Mouse (Mus musculus) intestine, embryonic 15.5 days (tissue): ENCODE results near the gene Rab22a. TPM values are rescaled to one million over a fixed set of nuclear protein-coding genes. Genes with fewer than 3 reads are reported as not detected.
A peak's percentile ranks its signal among the peaks of the same experiment; 100 is the strongest.
"Not testable (repeated sequence)": the region's sequence is repeated elsewhere in the genome, so short reads cannot be mapped to it uniquely, and the experiment has no call there.

Experiments
- ATAC-seq: fragments of 200-750 bp; cut with Nextera tagmentation; 2 replicates; pipeline ENCODE4 v1.8.0; 2017; ENCODE audit warnings: moderate TSS enrichment, moderate library complexity
- H3K27ac ChIP-seq: fragments of 300-500 bp; sonication (generic); 2 replicates; pipeline ENCODE4 v1.5.1; 2015; ENCODE audit warnings: mild to moderate bottlenecking, inconsistent platforms
- H3K27me3 ChIP-seq: fragments of 300-500 bp; sonication (generic); replicated peaks from 2 replicates; pipeline ENCODE4 v1.6.1; 2015; ENCODE audit warnings: inconsistent platforms
- H3K36me3 ChIP-seq: fragments of 300-500 bp; sonication (generic); 2 replicates; pipeline ENCODE4 v1.6.1; 2015; ENCODE audit warnings: inconsistent platforms
- H3K4me1 ChIP-seq: fragments of 300-500 bp; sonication (generic); replicated peaks from 2 replicates; pipeline ENCODE4 v1.6.1; 2015; ENCODE audit warnings: inconsistent platforms
- H3K4me2 ChIP-seq: fragments of 300-500 bp; sonication (generic); replicated peaks from 2 replicates; pipeline ENCODE4 v1.6.1; 2015; ENCODE audit warnings: mild to moderate bottlenecking, inconsistent platforms
- H3K4me3 ChIP-seq: fragments of 300-500 bp; sonication (generic); replicated peaks from 2 replicates; pipeline ENCODE4 v1.5.1; 2015; ENCODE audit warnings: inconsistent platforms
- H3K9ac ChIP-seq: fragments of 300-500 bp; sonication (generic); 2 replicates; pipeline ENCODE4 v1.6.1; 2015; ENCODE audit warnings: inconsistent platforms
- H3K9me3 ChIP-seq: fragments of 300-500 bp; sonication (generic); 2 replicates; pipeline ENCODE4 v1.6.1; 2016; ENCODE audit warnings: inconsistent platforms
- WGBS: fragments of 180-500 bp; shearing (Covaris S2); methylation state at CpG from one replicate; pipeline ENCODE4 v1.1.7; 2015; 5-methylcytosine and 5-hydroxymethylcytosine counted together
- polyA plus RNA-seq: library from polyadenylated mRNA; unstranded; fragments of >200 nt; fragmentation: Nextera tagmentation; extraction: Ambion mirVana; gene quantifications from 2 replicates; pipeline ENCODE4 v1.2.1, GENCODE M21; 2015

Gene Rab22a
- 31.8 and 33.6 TPM in 2 replicates for polyA plus RNA-seq

DNA sequence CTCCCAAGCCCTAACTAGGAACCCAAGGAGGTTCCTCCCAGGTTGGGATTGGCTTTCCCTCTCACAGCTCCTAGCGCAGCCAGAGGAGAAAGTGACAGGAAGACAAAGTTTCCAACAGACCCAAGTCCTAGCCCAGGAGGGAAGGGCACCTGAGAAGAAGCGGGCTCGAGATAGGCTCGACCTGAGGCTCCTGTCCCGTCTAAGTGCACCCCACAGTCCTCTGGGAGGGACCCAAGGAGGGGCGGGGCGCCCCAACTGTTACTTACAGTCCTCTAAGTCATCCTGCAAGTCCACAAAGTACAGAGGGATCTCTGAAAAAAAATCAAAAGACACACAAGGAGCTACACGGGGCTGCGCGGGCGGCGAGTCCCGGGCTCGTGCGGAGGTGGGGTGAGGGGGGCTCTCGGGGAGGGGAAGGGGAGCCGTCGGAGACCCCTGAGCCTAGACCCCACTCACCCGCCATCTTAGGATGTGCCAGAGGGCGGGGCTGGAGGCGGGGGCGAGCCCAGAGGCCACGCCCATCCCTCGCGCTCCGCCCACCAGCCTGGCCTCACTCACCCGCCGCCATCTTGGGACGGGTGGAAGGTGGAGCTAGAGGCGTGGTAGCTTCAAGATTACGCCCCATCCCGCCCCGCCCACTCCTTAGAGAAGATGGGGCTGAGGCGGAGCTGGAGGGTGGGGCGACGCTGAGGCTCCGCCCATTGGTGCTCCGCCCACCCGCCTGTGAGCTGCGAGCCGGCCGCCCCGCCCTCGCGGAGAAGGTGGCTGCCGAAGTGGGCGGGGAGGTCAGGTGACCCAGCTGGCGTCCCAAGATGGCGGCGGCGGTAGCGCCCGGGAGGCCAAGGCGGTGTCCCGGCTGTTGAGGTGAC lies at the start of gene Rab22a:
Gene Rab22a (plus strand): TSS at position 704 of the 869 bp plus-strand sequence.
- Histone ChIP-seq H3K9me3 (no peaks in the 10 kb centered on the region), H3K36me3 (peaks cover 15% of the 10 kb centered on the region), H3K27ac (peak within 1 kb of the TSS; percentile 56), H3K4me1 (peaks cover 16% of the 10 kb centered on the region), H3K4me2 (peak within 1 kb of the TSS; percentile 73), H3K4me3 (peak within 1 kb of the TSS; percentile 100), H3K9ac (peak within 1 kb of the TSS; percentile 90), H3K27me3 (no peaks in the 10 kb centered on the region)
- ATAC-seq, result peak; percentile 98
- under 1% methylated on average over 55 of the region's 55 CpGs for WGBS

DNA sequence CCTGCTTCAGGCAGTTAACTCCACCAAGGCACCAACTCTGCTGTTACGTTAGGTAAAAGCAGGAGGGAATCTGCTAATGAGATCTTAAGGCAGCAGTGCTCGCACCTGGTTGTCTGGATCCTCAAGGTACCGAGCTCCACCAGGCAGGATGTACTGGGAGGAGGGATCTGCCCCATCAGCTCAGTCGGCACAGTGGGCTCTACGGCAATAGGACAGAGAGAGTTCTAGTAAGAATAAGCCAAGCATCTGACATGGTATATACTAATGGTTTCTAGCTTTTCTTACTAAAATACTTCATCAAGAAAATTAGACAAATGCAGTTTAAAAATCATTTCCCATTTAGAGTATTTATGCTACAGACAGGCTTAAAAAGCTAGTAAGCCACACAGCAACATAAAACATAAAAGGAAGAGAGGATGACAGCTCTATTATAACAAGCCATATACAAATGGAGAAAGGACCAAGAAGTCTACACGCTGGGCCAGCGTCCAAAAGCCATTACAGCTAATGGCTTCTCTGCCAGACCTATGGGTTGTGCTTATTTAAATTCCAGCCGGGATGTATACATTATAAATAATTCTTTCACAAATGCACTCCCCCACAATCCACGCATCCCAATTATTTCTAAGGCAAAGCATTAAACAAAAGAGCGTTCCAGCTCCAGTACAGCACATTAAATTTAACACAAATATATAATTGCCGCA lies 44.0 kb upstream of the Rab22a start:
- Histone ChIP-seq H3K36me3 (0 out of 2 replicates have a peak, but pooled peaks cover 2% of the 10 kb centered on the region), H3K4me3 (no peak overlapping the region), H3K4me2 (no peak overlapping the region), H3K27me3 (peaks cover 4% of the 10 kb centered on the region; the same call in 1 of the 2 replicates), H3K9ac (no peak overlapping the region), H3K27ac (no peak overlapping the region), H3K4me1 (peaks cover 7% of the 10 kb centered on the region), H3K9me3 (no peaks in the 10 kb centered on the region)
- peak; percentile 64 for ATAC-seq
- 39% methylated on average over 11 of the region's 11 CpGs for WGBS

DNA sequence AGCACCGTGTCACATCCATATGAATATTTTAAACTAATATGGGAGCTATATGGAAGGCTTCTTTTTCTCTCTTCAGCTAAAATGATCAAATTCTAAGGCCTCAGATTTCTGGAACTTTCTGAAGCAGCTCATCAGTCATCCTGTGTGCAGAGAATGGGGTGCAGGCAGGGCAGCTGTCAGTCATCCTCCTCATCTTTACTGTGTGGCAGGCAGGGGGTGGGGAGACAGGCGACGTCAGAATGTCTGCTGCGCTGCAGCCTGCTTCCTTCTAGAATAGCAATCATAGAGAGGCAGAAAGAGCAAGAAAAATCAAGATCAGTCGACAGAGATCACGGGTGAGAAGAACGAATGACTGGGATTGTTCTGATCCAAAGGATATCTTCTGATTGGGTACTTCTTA lies 43.4 kb upstream of the Rab22a start:
- Histone ChIP-seq H3K4me1 (peaks cover 7% of the 10 kb centered on the region), H3K27ac (no peak overlapping the region)

DNA sequence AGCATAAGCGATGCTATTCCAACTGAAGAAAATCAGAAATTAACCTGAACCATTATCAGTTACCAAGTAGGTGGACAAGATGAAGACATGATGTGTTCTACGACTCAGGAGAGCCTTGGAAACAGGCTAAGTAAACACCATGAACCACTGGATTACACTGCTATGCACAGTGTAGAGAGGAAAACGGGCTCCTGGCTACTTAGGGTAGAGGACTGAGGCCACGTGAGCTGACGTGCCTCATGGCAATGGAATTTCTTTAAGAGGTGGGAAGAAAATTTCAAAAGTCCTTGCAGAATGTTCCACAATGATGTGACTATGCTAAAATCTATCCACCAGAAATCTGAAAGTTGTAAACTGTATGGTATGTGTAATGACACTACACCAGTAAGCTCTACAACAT lies 40.4 kb upstream of the Rab22a start:
- ATAC-seq, result no peak
- no peak overlapping the region for H3K4me3 ChIP-seq
- no peak overlapping the region for H3K4me2 ChIP-seq
- 87% methylated on average over 5 of the region's 5 CpGs for WGBS
- 0 out of 2 replicates have a peak, but pooled peaks cover 3% of the 10 kb centered on the region for H3K27me3 ChIP-seq
- H3K9ac ChIP-seq, result no peak overlapping the region
- no peak overlapping the region for H3K27ac ChIP-seq
- H3K36me3 ChIP-seq, result 0 out of 2 replicates have a peak, but pooled peaks cover 2% of the 10 kb centered on the region
- peaks cover 10% of the 10 kb centered on the region for H3K4me1 ChIP-seq
- no peaks in the 10 kb centered on the region for H3K9me3 ChIP-seq

More for the DNA sequence above, 43.4 kb upstream of the Rab22a start:
- 0 out of 2 replicates have a peak, but pooled peaks cover 2% of the 10 kb centered on the region for H3K36me3 ChIP-seq
- H3K9me3 ChIP-seq, result no peaks in the 10 kb centered on the region
- H3K4me2 ChIP-seq, result no peak overlapping the region
- WGBS, result 61% methylated on average over 7 of the region's 7 CpGs
- H3K4me3 ChIP-seq, result no peak overlapping the region
- H3K9ac ChIP-seq, result no peak overlapping the region
- H3K27me3 ChIP-seq, result peaks cover 4% of the 10 kb centered on the region; the same call in 1 of the 2 replicates
- ATAC-seq, result no peak

DNA sequence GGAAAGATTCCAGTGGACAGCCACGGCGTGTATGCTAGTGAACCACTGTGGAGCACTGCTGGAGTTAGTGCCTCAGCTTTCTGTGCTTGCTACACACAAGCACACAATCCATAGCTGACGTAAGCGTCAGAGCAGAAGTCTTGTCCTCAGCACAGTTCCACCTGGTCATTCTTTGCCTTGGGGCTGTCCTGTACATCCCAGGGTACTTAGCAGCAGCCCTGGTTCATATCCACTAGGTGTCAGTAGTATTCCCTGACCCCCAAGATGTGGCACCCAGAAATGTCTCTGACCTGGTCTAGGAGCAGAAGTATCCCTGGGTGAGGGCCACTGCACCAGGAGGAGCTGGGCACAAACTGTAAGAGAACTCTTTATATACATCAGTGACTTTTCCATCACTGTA lies 38.9 kb upstream of the Rab22a start:
- Histone ChIP-seq H3K9me3 (no peaks in the 10 kb centered on the region), H3K36me3 (no peaks in the 10 kb centered on the region), H3K27ac (no peak overlapping the region), H3K27me3 (no peaks in the 10 kb centered on the region), H3K9ac (no peak overlapping the region), H3K4me2 (no peak overlapping the region), H3K4me3 (no peak overlapping the region), H3K4me1 (0 out of 2 replicates have a peak, but pooled peaks cover 3% of the 10 kb centered on the region)
- WGBS, result 97% methylated on average over 4 of the region's 4 CpGs
- no peak for ATAC-seq

DNA sequence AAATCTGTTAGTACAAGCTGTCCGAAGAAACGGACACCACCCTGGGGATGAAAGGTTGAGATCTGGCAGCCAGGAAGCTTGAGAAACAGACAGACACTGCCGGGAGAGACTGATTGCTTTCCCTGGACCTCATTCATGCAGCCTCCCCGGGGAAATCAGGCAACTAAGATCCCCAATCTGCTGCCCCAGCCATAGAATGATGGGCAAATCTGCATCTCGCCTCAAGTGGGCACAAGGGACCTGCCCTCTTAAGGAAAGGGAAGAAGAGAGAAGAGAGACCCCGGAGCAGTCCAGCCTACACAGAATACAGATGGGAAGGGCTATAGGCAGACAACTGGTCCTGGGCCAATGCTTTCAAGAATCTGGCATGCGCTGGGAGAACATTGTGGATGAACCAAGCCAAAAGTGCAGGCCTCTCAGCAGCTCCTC lies 37.4 kb upstream of the Rab22a start:
- Histone ChIP-seq H3K4me2 (no peak overlapping the region), H3K4me3 (no peak overlapping the region), H3K27ac (no peak overlapping the region), H3K9me3 (no peaks in the 10 kb centered on the region), H3K4me1 (0 out of 2 replicates have a peak, but pooled peaks cover 3% of the 10 kb centered on the region), H3K27me3 (no peaks in the 10 kb centered on the region), H3K36me3 (no peaks in the 10 kb centered on the region), H3K9ac (no peak overlapping the region)
- no peak for ATAC-seq
- 60% methylated on average over 7 of the region's 7 CpGs for WGBS

DNA sequence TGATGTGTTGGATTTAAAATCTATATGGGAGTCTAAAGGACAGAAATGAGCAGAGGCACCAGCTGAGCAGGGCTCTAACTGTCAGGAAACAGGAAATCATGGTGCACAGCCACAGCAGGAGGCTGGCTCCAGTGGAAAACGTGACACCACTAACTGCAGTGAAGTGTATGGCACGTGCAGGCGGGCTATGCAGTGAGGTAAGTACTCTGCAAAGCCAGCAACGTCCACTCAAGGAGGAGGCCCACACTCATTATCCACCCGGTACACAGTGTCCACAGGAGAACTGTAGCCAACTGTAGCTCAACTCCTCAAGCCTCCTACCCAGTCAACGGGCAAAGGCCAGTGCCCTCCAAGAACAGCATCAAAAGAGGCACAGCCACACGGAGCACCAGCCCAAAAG lies 34.9 kb upstream of the Rab22a start:
- Histone ChIP-seq H3K27ac (no peak overlapping the region), H3K4me1 (0 out of 2 replicates have a peak, but pooled peaks cover 3% of the 10 kb centered on the region), H3K27me3 (no peaks in the 10 kb centered on the region), H3K9me3 (no peaks in the 10 kb centered on the region), H3K36me3 (no peaks in the 10 kb centered on the region), H3K4me3 (no peak overlapping the region), H3K9ac (no peak overlapping the region), H3K4me2 (no peak overlapping the region)
- 69% methylated on average over 7 of the region's 7 CpGs for WGBS
- no peak for ATAC-seq

DNA sequence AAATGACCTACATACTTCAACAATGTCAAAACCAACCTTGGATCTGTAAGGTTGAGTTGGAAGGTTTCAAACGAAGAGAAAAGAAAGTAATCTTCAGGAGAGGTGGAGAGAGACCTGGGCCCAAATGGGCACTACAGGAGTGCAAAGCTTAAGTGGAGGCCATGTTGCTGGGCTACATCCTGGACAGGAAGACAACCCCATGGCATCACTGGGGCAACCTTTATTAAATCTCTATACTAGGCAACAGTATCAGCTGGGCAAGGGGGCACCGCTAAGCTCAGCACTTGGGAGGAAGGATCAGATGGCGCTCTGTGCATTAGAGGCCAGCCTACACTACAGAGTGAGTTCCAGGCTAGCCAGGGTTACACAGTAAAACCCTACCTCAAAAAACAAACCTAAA lies 33.8 kb upstream of the Rab22a start:
- no peak overlapping the region for H3K9ac ChIP-seq
- H3K36me3 ChIP-seq, result no peaks in the 10 kb centered on the region
- H3K27ac ChIP-seq, result no peak overlapping the region
- WGBS, result 93% methylated on average over 3 of the region's 3 CpGs
- no peaks in the 10 kb centered on the region for H3K9me3 ChIP-seq
- ATAC-seq, result no peak
- no peaks in the 10 kb centered on the region for H3K27me3 ChIP-seq
- H3K4me1 ChIP-seq, result 0 out of 2 replicates have a peak, but pooled peaks cover 3% of the 10 kb centered on the region
- no peak overlapping the region for H3K4me2 ChIP-seq
- no peak overlapping the region for H3K4me3 ChIP-seq

DNA sequence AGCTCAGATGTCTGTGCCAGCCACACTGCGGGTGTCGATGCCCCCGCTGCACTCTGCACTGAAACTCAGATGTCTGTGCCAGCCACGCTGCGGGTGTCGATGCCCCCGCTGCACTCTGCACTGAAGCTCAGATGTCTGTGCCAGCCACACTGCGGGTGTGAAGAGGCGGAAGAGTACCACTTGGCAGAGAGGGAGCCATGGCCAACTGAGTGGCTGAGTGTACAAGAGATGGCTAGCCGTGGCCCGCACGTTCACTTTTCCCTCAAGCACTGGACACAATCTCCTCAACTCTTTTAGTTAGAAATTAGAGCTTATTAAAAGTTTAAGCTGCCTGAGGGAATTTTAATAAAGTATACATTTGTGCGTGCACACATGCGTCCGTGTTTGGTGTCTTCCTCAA lies 25.5 kb upstream of the Rab22a start:
- not testable (repeated sequence) for H3K36me3 ChIP-seq, H3K27ac ChIP-seq, H3K27me3 ChIP-seq, H3K4me2 ChIP-seq, H3K9ac ChIP-seq, H3K4me1 ChIP-seq, ATAC-seq, H3K4me3 ChIP-seq, H3K9me3 ChIP-seq
- WGBS, result 93% methylated on average over 15 of the region's 15 CpGs

DNA sequence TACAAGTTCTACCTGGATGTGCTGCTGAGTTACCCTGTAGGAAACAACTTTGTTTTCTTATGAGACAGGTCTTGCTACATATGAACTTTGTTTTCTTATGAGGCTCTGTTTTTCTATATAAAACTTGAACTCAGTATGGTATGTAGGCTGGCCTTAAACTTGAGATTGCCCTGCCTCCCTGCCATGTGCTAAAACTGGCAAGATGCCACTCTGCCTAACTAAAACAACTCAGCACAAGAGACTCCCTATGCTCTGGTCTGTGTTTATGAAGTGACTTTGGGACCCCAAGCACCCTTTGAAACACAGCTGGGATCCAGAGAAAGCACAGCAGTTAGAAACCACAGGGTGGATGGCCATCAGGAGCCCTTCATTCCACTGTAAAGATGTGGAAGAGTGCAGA lies 18.2 kb upstream of the Rab22a start:
- no peak overlapping the region for H3K9ac ChIP-seq
- no peaks in the 10 kb centered on the region for H3K27me3 ChIP-seq
- H3K27ac ChIP-seq, result no peak overlapping the region
- H3K4me2 ChIP-seq, result no peak overlapping the region
- no peaks in the 10 kb centered on the region for H3K9me3 ChIP-seq
- peaks cover 5% of the 10 kb centered on the region; the same call in 1 of the 2 replicates for H3K4me1 ChIP-seq
- H3K36me3 ChIP-seq, result no peaks in the 10 kb centered on the region
- ATAC-seq, result no peak
- no peak overlapping the region for H3K4me3 ChIP-seq

DNA sequence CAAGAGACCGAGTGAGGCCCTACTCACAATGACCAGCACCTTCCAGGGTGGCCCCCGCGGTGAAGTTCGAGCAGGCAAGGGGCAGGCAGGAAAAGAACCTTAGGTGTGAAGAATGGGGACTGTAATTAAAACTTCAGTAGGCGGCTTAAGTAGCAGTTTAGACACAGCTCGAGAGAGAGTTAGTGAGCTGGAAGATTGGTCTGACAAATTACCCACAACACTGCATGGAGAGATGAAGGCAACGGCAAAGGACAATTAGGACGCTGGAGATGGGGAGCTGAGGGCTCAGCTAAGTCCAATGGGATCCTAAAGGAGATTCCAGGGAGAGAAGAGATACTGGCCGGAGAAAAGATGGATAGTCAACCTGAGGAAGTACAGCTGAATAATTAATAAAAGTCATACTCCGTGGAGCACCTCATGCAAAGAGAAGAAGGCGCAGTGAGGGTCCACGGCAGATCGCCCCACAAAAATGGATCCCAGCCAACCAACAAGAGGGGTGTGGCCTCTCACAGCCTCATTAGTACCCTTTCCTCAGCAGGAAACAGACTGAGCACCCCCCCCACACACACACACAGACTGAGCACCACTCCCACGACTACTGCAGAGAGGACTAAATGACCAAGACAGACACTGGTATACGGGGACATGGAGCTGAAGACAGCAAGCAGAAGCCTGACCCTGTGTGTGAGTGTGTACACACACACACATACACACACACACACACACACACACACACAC lies 17.1 kb upstream of the Rab22a start:
- no peak overlapping the region for H3K27ac ChIP-seq
- H3K9me3 ChIP-seq, result no peaks in the 10 kb centered on the region
- ATAC-seq, result no peak

More for the DNA sequence above, 17.1 kb upstream of the Rab22a start:
- Histone ChIP-seq H3K4me1 (peaks cover 5% of the 10 kb centered on the region; the same call in 1 of the 2 replicates), H3K4me2 (no peak overlapping the region), H3K36me3 (no peaks in the 10 kb centered on the region), H3K27me3 (no peaks in the 10 kb centered on the region), H3K4me3 (no peak overlapping the region), H3K9ac (no peak overlapping the region)
- WGBS, result 74% methylated on average over 15 of the region's 15 CpGs
